Mouse (Mus musculus): Measurements from ENCODE around the gene Eif4ebp2.
"Not testable (repeated sequence)": the region's sequence is repeated elsewhere in the genome, so short reads cannot be mapped to it uniquely, and the experiment has no call there.

Eif4ebp2 gene

GRCm38 (mm10) chr10:61465009-61465408, 12.5 kb upstream of the Eif4ebp2 start:
- DNase-seq (ENCODE audit: low spot score) = peak; percentile 37

GRCm38 (mm10) chr10:61457182-61457581, 4.7 kb upstream of the Eif4ebp2 start:
- no peak for DNase-seq (ENCODE audit: low spot score)

GRCm38 (mm10) chr10:61453171-61453570, 710 bp upstream of the Eif4ebp2 start:
- DNase-seq (ENCODE audit: low spot score) = not testable (repeated sequence)

- peak; percentile 36 for DNase-seq (ENCODE audit: low spot score)
These were observed 387 bp downstream of the Eif4ebp2 start for GRCm38 (mm10) chr10:61451931-61452617.

GRCm38 (mm10) chr10:61451463-61451930, 964 bp downstream of the Eif4ebp2 start:
- DNase-seq (ENCODE audit: low spot score) = peak; percentile 60

GRCm38 (mm10) chr10:61448834-61449233, 3.6 kb downstream of the Eif4ebp2 start:
- DNase-seq (ENCODE audit: low spot score) = no peak

- DNase-seq (ENCODE audit: low spot score) = no peak
These were observed 4.7 kb downstream of the Eif4ebp2 start for GRCm38 (mm10) chr10:61447581-61448353.

GRCm38 (mm10) chr10:61445016-61445415, 7.4 kb downstream of the Eif4ebp2 start:
- no peak for DNase-seq (ENCODE audit: low spot score)

- no peak for DNase-seq (ENCODE audit: low spot score)
These were observed 8.6 kb downstream of the Eif4ebp2 start for GRCm38 (mm10) chr10:61443876-61444275.

GRCm38 (mm10) chr10:61443456-61443855, 9.0 kb downstream of the Eif4ebp2 start:
- no peak for DNase-seq (ENCODE audit: low spot score)

- no peak for DNase-seq (ENCODE audit: low spot score)
These were observed 12.2 kb downstream of the Eif4ebp2 start for GRCm38 (mm10) chr10:61440202-61440800.

- no peak for DNase-seq (ENCODE audit: low spot score)
These were observed 21.1 kb downstream of the Eif4ebp2 start for GRCm38 (mm10) chr10:61431375-61431774.

GRCm38 (mm10) chr10:61429043-61429442, 23.4 kb downstream of the Eif4ebp2 start:
- no peak for DNase-seq (ENCODE audit: low spot score)

- no peak for DNase-seq (ENCODE audit: low spot score)
These were observed 24.0 kb downstream of the Eif4ebp2 start for GRCm38 (mm10) chr10:61428416-61428815.

GRCm38 (mm10) chr10:61427951-61428350, 24.5 kb downstream of the Eif4ebp2 start:
- no peak for DNase-seq (ENCODE audit: low spot score)

- DNase-seq (ENCODE audit: low spot score) = no peak
These were observed 26.2 kb downstream of the Eif4ebp2 start for GRCm38 (mm10) chr10:61426251-61426757.

GRCm38 (mm10) chr10:61425047-61425446, 27.4 kb downstream of the Eif4ebp2 start:
- DNase-seq (ENCODE audit: low spot score) = no peak

GRCm38 (mm10) chr10:61424500-61424899, 28.0 kb downstream of the Eif4ebp2 start:
- no peak for DNase-seq (ENCODE audit: low spot score)

- no peak for DNase-seq (ENCODE audit: low spot score)
These were observed 29.2 kb downstream of the Eif4ebp2 start for GRCm38 (mm10) chr10:61423289-61423688.

- no peak for DNase-seq (ENCODE audit: low spot score)
These were observed 29.6 kb downstream of the Eif4ebp2 start for GRCm38 (mm10) chr10:61422861-61423260.

GRCm38 (mm10) chr10:61420011-61420410, 32.5 kb downstream of the Eif4ebp2 start:
- no peak for DNase-seq (ENCODE audit: low spot score)

- DNase-seq (ENCODE audit: low spot score) = no peak
These were observed 33.3 kb downstream of the Eif4ebp2 start for GRCm38 (mm10) chr10:61419146-61419545.

All from c-Kit-positive CD71-positive TER-119-positive erythroid progenitor cells, embryonic 14.5 days (primary cell).